Mouse (Mus musculus): ENCODE measurements around the gene Fkbp14. TPM values are rescaled to one million over a fixed set of nuclear protein-coding genes. Genes with fewer than 3 reads are reported as not detected.

Fkbp14 gene
- polyA plus RNA-seq, 1 experiment: not detected

DNA sequence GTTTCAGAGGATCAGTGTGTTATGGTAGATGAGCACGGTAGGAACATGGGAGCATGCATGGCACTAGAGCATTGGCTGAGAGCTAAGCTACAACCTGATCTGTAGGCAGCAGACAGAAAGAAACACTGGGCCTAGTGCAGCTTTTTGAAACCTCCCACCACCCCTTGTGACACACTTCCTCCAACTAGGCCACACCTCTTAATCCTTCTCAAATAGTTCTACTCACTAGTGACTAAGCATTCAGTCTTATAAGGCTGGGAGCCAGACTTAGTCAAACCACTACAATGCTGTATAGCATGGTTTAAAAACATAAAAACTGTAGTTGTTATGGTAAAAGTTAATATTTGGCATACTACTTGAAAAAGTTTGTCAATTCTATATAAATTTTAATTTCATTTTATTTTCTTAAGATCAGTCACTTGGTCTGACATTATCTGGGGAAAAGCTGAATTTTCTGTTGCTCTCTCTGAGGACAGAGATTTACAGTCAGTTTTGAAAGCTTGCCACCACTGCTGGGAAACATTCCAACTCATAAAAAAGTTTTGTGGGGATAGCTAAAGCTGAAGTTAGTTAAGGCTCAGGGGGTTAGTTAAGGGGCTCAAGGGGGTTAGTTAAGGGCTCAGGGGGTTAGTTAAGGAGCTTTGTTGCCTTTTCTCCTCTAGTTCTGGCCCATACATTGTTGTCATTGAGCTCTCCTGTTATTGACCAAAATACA, 7.0 kb upstream of the Fkbp14 start:
- H3K9me3 ChIP-seq: peaks cover 13% of the 10 kb centered on the region
- no peaks in the 10 kb centered on the region for H3K27me3 ChIP-seq (replicated peaks)
- no peak overlapping the region for H3K4me3 ChIP-seq (replicated peaks)
- peaks cover 23% of the 10 kb centered on the region for H3K4me1 ChIP-seq
- no peak for TF ChIP-seq FLI1 (IDR thresholded peaks at IDR 0.05; ENCODE audit: low read length)
- no peak for TF ChIP-seq GATA1 (IDR thresholded peaks at IDR 0.05; ENCODE audit: borderline replicate concordance, low read length)
- no peaks in the 10 kb centered on the region for H3K36me3 ChIP-seq (replicated peaks; ENCODE audit: low read length)

DNA sequence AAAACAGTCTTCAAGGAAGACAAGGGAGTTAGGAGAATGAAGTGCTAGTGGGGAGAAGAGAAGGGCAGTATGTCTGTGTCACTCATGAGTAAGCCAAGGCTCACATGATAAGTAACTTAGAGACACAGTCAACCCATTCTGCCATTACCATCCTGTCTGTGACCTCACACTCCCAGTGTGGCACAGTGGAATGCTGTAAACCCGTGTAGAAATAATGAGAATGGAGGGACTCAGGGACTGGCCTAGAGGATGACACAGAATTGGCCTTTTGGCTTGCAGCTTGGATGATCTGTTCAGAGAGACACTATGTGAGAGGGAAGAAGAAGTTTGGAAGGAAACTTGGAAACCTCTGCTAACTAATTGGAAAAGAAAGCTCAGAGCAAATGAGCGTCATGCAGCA, 5.8 kb upstream of the Fkbp14 start:
- Histone ChIP-seq H3K36me3 (replicated peaks; ENCODE audit: low read length) (no peaks in the 10 kb centered on the region), H3K4me1 (peaks cover 23% of the 10 kb centered on the region), H3K27me3 (replicated peaks) (peaks cover 3% of the 10 kb centered on the region), H3K4me3 (replicated peaks) (no peak overlapping the region), H3K9me3 (peaks cover 7% of the 10 kb centered on the region)
- no peak for TF ChIP-seq GATA1 (IDR thresholded peaks at IDR 0.05; ENCODE audit: borderline replicate concordance, low read length)
- TF ChIP-seq FLI1 (IDR thresholded peaks at IDR 0.05; ENCODE audit: low read length): no peak

DNA sequence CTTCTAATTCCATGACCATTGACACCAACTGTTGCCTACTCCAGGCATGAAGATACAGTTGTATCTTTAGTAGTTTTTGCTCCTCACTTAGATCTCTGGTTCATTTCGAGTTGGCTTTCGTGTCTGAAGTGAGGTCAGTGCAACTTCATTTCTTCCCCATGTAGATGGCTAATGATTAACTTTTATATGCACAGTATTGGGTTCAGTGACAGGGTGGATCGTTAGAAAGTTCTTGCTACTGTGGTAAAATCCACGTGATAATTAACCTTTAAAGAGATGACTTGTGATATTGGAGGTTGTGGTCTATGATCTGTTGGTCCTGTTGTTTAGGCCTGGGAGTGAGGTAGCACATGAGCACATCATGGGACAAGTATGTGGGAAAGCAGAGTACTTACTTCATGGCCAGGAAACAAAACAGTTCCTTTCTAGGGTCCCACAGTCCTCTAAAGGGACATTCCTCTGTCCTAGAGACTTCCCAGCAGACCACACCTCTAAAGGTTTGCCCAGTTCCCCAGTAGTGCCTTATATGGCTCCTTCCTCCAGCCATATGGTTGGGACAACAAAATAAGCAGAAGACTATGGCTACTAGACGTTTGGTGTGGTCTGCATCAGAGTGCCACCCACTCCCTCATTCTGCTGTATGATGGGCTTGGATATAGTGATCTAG, 3.7 kb upstream of the Fkbp14 start:
- no peaks in the 10 kb centered on the region for H3K36me3 ChIP-seq (replicated peaks; ENCODE audit: low read length)
- peaks cover 26% of the 10 kb centered on the region for H3K4me1 ChIP-seq
- peaks cover 21% of the 10 kb centered on the region for H3K27me3 ChIP-seq (replicated peaks)
- TF ChIP-seq FLI1 (IDR thresholded peaks at IDR 0.05; ENCODE audit: low read length): no peak
- no peak for TF ChIP-seq GATA1 (IDR thresholded peaks at IDR 0.05; ENCODE audit: borderline replicate concordance, low read length)
- H3K9me3 ChIP-seq: peaks cover 6% of the 10 kb centered on the region
- H3K4me3 ChIP-seq (replicated peaks): no peak overlapping the region

DNA sequence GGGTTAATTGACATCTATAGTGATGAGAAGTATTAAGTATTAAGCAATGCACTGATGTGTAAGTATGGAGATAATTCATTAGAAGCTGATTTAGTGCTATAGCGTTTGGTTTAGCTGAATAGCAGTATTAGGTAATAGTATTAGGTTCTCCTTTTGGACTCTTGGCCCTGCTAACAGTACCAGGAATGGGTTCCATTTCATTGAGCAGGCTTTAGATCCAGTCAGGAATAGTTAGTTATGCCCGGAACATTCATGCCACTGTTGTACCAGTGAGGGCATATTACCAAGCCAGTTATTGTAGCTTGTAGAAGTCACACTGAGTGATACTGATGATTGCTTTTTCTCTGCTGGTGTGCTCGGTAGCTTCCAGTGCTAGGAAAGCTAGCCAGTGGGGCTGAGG, 603 bp upstream of the Fkbp14 start:
- Histone ChIP-seq H3K9me3 (no peaks in the 10 kb centered on the region), H3K4me1 (peaks cover 42% of the 10 kb centered on the region), H3K27me3 (replicated peaks) (peaks cover 31% of the 10 kb centered on the region), H3K36me3 (replicated peaks; ENCODE audit: low read length) (no peaks in the 10 kb centered on the region), H3K4me3 (replicated peaks) (no peak overlapping the region)
- no peak for TF ChIP-seq GATA1 (IDR thresholded peaks at IDR 0.05; ENCODE audit: borderline replicate concordance, low read length)
- no peak for TF ChIP-seq FLI1 (IDR thresholded peaks at IDR 0.05; ENCODE audit: low read length)

DNA sequence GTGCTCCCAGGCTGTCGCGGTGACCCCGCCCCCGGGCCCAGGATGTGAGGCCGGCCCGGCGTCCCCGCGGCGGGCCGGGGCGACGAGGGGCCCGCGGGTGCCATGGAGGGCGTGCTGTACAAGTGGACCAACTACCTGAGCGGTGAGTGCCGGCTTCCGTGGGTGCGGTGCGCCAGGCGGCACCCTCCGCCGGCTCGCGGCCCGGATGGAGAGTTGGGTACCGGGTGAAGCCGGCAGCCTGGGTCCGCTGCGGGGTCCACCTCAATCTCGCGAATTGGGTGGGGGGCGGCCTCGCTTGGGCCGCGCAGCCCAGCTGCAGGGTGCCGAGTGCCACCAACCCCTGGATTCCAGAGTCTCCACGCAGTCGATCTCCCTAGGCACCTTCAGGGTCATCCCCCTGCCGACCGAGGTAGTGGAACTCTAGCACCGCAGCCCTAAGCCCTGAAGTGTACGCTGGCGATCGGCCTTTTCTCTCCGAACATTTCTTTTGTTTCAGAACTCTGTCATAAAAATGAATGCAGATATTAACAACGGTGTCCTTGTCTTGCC, 1.7 kb downstream of the Fkbp14 start:
- H3K36me3 ChIP-seq (replicated peaks; ENCODE audit: low read length): no peaks in the 10 kb centered on the region
- H3K27me3 ChIP-seq (replicated peaks): peaks cover 44% of the 10 kb centered on the region
- peaks cover 28% of the 10 kb centered on the region for H3K4me1 ChIP-seq
- TF ChIP-seq GATA1 (IDR thresholded peaks at IDR 0.05; ENCODE audit: borderline replicate concordance, low read length): no peak
- TF ChIP-seq FLI1 (IDR thresholded peaks at IDR 0.05; ENCODE audit: low read length): no peak
- peak overlapping the region; percentile 94 for H3K4me3 ChIP-seq (replicated peaks)
- no peaks in the 10 kb centered on the region for H3K9me3 ChIP-seq

DNA sequence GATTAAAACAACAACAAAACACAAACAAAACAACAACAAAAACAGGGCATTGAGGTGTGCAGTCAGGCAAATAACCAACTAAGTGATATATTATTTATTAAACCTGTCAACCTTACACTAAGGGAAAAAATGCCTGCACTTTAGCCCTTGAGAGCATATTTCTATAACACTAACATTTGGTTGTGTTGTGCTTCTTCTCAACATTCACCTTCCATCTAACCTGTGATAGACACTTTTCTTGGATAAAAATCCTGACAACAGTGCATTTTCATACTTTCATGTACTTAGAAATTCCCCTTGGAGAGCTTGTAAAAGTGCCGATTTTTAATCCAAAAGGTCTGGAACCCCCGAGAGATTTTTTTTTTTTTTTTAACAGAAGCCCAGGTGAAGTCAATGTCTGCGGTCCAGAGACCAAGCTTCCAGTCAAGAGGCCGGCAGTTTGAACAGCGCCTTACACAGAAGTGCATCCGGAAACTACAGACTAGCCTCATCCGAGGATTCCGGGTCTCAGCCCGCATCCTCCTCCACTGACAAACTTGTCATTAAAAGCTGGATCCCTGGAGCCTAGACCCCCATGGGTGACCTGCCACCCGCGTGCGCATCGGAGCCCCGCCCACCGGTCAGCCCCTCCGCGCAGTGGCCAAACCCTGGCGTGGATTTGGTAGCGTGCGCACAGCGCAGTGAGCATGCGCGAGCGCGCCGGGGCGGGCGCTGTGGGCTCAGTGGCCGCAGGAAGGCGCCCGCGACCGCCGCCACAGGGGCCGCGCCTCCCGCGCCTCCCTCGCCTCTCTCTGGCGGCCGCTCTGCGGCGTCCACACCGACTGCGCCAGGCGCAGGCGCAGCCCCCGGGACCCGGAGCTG, 2.4 kb downstream of the Fkbp14 start, which contains the start of gene Plekha8:
Gene Plekha8 (plus strand): TSS at position 643 of the 861 bp plus-strand sequence.
- no peaks in the 10 kb centered on the region for H3K9me3 ChIP-seq
- TF ChIP-seq GATA1 (IDR thresholded peaks at IDR 0.05; ENCODE audit: borderline replicate concordance, low read length): no peak
- TF ChIP-seq FLI1 (IDR thresholded peaks at IDR 0.05; ENCODE audit: low read length): no peak
- no peaks in the 10 kb centered on the region for H3K36me3 ChIP-seq (replicated peaks; ENCODE audit: low read length)
- H3K27me3 ChIP-seq (replicated peaks): peaks cover 45% of the 10 kb centered on the region
- H3K4me3 ChIP-seq (replicated peaks): peak within 1 kb of the TSS; percentile 94
- H3K4me1 ChIP-seq: peaks cover 23% of the 10 kb centered on the region

DNA sequence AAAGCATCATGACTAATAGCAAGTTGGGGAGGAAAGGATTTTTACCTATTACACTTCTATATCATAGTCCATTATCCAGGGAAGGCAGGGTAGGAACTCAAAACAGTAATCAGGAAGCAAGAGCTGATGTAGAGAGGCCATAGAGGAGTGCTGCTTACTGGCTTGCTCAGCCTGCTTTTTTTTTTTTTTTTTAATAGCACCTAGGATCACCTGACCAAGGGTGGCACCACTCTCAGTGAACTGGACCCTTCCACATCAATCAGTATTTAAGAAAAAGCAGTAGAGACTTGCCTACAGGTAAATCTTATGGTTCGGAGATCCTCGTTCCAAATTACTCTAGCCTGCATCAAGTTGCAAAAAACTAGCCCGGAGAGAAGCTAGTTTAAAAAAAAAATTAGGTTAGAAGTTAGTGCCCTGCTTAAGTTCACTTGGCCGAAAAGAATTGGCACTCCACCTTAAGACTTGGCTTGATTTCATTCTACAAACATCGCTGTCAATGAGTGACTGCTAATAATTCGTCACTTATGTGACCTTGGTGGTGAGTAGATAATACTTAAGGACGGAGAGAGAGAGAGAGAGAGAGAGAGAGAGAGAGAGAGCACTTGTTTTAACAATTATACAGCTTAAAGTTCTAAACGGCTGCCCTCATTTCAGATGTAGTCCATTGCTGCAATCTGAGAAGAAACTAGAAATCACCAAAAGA, 3.2 kb downstream of the Fkbp14 start:
- Histone ChIP-seq H3K9me3 (no peaks in the 10 kb centered on the region), H3K36me3 (replicated peaks; ENCODE audit: low read length) (no peaks in the 10 kb centered on the region), H3K4me3 (replicated peaks) (no peak overlapping the region), H3K4me1 (peaks cover 27% of the 10 kb centered on the region), H3K27me3 (replicated peaks) (peaks cover 49% of the 10 kb centered on the region)
- TF ChIP-seq FLI1 (IDR thresholded peaks at IDR 0.05; ENCODE audit: low read length): no peak
- no peak for TF ChIP-seq GATA1 (IDR thresholded peaks at IDR 0.05; ENCODE audit: borderline replicate concordance, low read length)

DNA sequence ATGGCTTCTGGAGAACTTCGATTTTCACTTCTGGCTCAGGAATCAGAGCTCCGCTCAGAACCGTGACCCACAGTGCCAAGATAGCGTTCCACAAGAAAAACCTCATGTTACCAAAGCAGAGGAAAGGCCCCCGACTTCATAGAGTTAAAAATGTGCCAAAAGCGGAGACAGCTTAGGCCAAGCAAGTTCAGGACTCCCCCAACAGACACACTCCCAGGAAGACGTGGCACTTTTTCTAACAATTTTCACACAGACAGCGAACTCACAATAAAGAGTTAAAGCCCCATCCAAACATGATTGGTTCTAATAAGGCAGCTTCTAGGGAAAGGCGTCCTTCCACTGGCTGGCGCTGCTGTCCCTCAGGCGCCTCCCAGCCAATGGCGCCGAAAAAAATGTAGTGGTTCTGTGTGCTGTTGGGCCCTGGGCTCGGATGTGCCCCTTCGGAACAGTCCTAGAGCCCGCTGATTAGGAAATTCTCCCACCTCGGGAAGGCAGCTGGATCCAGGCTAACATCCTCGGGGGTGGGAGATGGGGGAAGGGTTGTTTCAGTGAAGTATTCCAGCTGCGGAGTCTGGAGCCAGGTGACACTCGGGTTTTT, 4.1 kb downstream of the Fkbp14 start:
- no peaks in the 10 kb centered on the region for H3K9me3 ChIP-seq
- peaks cover 29% of the 10 kb centered on the region for H3K4me1 ChIP-seq

More for the DNA sequence above, 4.1 kb downstream of the Fkbp14 start:
- TF ChIP-seq FLI1 (IDR thresholded peaks at IDR 0.05; ENCODE audit: low read length): no peak
- TF ChIP-seq GATA1 (IDR thresholded peaks at IDR 0.05; ENCODE audit: borderline replicate concordance, low read length): no peak
- peak overlapping the region; percentile 91 for H3K4me3 ChIP-seq (replicated peaks)
- peaks cover 51% of the 10 kb centered on the region for H3K27me3 ChIP-seq (replicated peaks)
- no peaks in the 10 kb centered on the region for H3K36me3 ChIP-seq (replicated peaks; ENCODE audit: low read length)

All from megakaryocyte, embryonic 14.5 days (primary cell).